Mouse (Mus musculus) G1E (cell line): ENCODE results near the gene Xylt1.

Source experiments
- CTCF ChIP-seq: IDR thresholded peaks from 2 replicates; pipeline ENCODE4 v1.5.1; 2012; ENCODE audit warnings: low read depth, low read length, inconsistent platforms, mixed read lengths
- GATA1 ChIP-seq: IDR thresholded peaks from 2 replicates; pipeline ENCODE4 v1.6.1; 2012; ENCODE audit warnings: borderline replicate concordance, low read length, inconsistent platforms, mixed read lengths
- TAL1 ChIP-seq: conservative IDR thresholded peaks from 2 replicates; pipeline ENCODE4 v1.6.1; 2012; ENCODE audit warnings: low read depth, low read length, inconsistent platforms, mixed read lengths

DNA sequence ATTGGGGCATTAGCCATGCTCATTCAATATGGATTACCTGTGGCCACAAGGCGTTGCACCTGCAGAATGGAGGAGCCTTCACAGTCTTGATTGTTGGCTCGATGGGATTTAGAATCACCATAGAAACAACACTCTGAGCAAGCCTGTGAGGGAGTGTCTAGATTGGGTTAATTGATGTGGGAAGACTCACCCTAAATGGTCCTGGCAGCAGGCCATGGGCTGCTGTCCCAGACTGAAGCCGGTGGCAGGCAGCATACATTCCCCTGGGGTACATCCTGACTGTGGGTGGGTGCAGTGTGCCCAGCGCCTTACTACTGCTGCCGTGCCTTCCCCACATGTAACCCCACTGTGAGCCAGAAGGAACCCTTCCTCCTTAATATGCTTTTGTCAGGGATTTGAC, 38.3 kb downstream of the Xylt1 start:
- TF ChIP-seq CTCF (no peak), GATA1 (no peak), TAL1 (no peak)
